In the genomic region with DNA sequence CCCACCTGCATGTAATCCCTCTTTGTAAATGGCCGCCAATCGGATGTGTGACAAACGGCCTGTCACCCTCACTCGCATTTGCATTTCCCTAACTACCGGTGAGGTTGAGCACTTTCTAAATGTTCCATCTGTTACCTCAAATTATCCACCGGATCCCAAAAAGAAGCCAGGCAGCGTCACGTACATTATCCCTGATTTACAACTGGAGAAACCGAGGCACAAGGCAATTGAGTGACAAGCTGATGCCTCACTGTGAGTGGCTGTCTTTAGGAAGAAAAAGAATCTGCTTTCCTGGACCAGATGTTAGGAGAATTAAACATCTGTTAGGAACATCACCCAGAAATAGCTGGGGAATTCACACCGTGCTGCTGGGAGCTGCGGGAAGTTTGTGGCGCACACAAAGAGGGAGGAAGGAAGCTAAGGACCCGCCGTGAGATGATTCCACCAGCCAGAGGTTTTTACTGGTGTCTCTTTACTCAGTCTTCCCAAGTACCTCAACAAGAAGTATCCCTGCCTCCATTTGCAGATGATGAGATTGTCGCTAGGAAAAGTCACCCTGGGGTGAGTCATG, we compare ENCODE assay signal across 21 mouse cellular contexts. TPM values are rescaled to one million over a fixed set of nuclear protein-coding genes. Genes with fewer than 3 reads are reported as not detected.
DNase-seq lines count a peak whose midpoint lies in the region; ATAC-seq and TF ChIP-seq lines count a peak whose summit lies in the region.
"Had no signal": no experiment of that assay in that cellular context is flagged by ENCODE, and none has a peak within 500 bp of the region (broad histone marks: within the 10 kb centered on the region; RNA-seq: fewer than 3 reads in every experiment).

No protein-coding gene starts in this region.

- no peak for TF ChIP-seq CTCF in left cerebral cortex, adult 2 months (IDR thresholded peaks at IDR 0.05)

- peaks cover 3% of the 10 kb centered on the region; the same call in 1 of the 2 replicates for H3K27me3 ChIP-seq in heart, embryonic 11.5 days (ENCODE audit: control insufficient read depth, insufficient read depth, low read length)
- H3K27me3 ChIP-seq: forebrain, embryonic 13.5 days; hindbrain, embryonic 15.5 days had no signal

- H3K9me3 ChIP-seq in heart, embryonic 11.5 days (replicated peaks; ENCODE audit: control insufficient read depth, low read length): no peaks in the 10 kb centered on the region
- H3K9me3 ChIP-seq: embryonic facial prominence, embryonic 13.5 days; forebrain, embryonic 13.5 days; hindbrain, embryonic 15.5 days had no signal

- intact Hi-C loops in left cerebral cortex, adult 2 months (cut with DNase I): no loop called here

- no peak overlapping the region for H3K4me2 ChIP-seq in heart, embryonic 11.5 days
- H3K4me2 ChIP-seq: embryonic facial prominence, embryonic 13.5 days; forebrain, embryonic 13.5 days; hindbrain, embryonic 15.5 days had no signal

- no peaks in the 10 kb centered on the region for H3K4me1 ChIP-seq in heart, embryonic 11.5 days (ENCODE audit: control insufficient read depth, insufficient read depth, low read length)
- H3K4me1 ChIP-seq: forebrain, embryonic 13.5 days; hindbrain, embryonic 15.5 days had no signal

- no peak for ATAC-seq in heart, embryonic 11.5 days (replicated peaks; ENCODE audit: insufficient number of reproducible peaks, low FRiP score, low TSS enrichment)
- ATAC-seq: activated CD4-positive, CD25-positive, alpha-beta regulatory T cell, adult 4 months; forebrain, embryonic 13.5 days; forebrain, postnatal 0 days; intestine, embryonic 16.5 days; Patski had no signal

- H3K27ac ChIP-seq in heart, embryonic 11.5 days (ENCODE audit: low read depth, low read length): no peak overlapping the region
- no peak overlapping the region for H3K27ac ChIP-seq in left cerebral cortex, adult 2 months
- H3K27ac ChIP-seq: embryonic facial prominence, embryonic 13.5 days; forebrain, embryonic 13.5 days; hindbrain, embryonic 15.5 days had no signal

- 37% methylated on average over 15 of the region's 15 CpGs for WGBS in heart, embryonic 11.5 days (ENCODE audit: insufficient replicate concordance)

- H3K4me3 ChIP-seq in heart, embryonic 11.5 days (ENCODE audit: low read depth, low read length): no peak overlapping the region
- no peak overlapping the region for H3K4me3 ChIP-seq in left cerebral cortex, adult 2 months
- H3K4me3 ChIP-seq: embryonic facial prominence, embryonic 13.5 days; forebrain, embryonic 13.5 days; hindbrain, embryonic 15.5 days had no signal

- no peak overlapping the region for H3K9ac ChIP-seq in heart, embryonic 11.5 days (ENCODE audit: low read depth, low read length)
- H3K9ac ChIP-seq: embryonic facial prominence, embryonic 13.5 days; forebrain, embryonic 13.5 days; forebrain, postnatal 0 days; hindbrain, embryonic 15.5 days had no signal

- no peaks in the 10 kb centered on the region for H3K36me3 ChIP-seq in heart, embryonic 11.5 days (ENCODE audit: control insufficient read depth, insufficient read depth, low read length)
- H3K36me3 ChIP-seq: embryonic facial prominence, embryonic 13.5 days; hindbrain, embryonic 15.5 days had no signal

- peak; percentile 23 for DNase-seq in gastrocnemius, postnatal 25 days
- DNase-seq in gastrocnemius, postnatal 4 days (ENCODE audit: low spot score in 2 of 2): no peak
- DNase-seq in heart, adult 8-10 months (ENCODE audit: low spot score): peak; percentile 66
- DNase-seq in heart, adult 9 months (ENCODE audit: low spot score in 2 of 2): peak; percentile 35 to 69
- peak; percentile 15 for DNase-seq in heart, postnatal 4 days
- no peak for DNase-seq in spleen, postnatal 36 days (ENCODE audit: low spot score in 2 of 2)
- no peak for DNase-seq in left cerebral cortex, adult 2 months (ENCODE audit: extremely low spot score in 1 of 2, low spot score in 2 of 2)
- DNase-seq: adrenal gland, postnatal 14 days; cerebellum, adult 18-20 months; cerebellum, adult 9-11 months; cerebellum, postnatal 36 days; forebrain, postnatal 0 days; kidney, adult 2 months had no signal

RNA-seq across cellular contexts. Expression of a gene that starts 36.8 kb away (rescaled TPM):
- 1 to 10 TPM; 2.2 to 3.8 TPM for total RNA-seq in gastrocnemius, postnatal 25 days (2021)
- total RNA-seq in gastrocnemius, postnatal 4 days (2021): 1 to 10 TPM; 2.3 to 2.9 TPM
- total RNA-seq in heart, adult 8-10 months (2022): 1 to 10 TPM; 5.5 to 7.6 (median 5.6) TPM
- polyA plus RNA-seq in heart, embryonic 11.5 days (2014; fragmentation: Nextera tagmentation; extraction: Ambion mirVana): 0.23 and 0.27 TPM in 2 replicates
- total RNA-seq in heart, postnatal 4 days (2021): 1 to 10 TPM; 4.0 to 4.4 TPM
- 1 to 10 TPM; 1.2 to 2.2 TPM for total RNA-seq in left cerebral cortex, adult 2 months (2021)
- total RNA-seq: granulocyte monocyte progenitor cell, adult 5-6 weeks had no signal

Comparison
In these comparisons a context has a peak if more than half of its experiments do, and no peak if none do; other contexts are left out.
1. DNase-seq: peak in gastrocnemius, postnatal 25 days (single experiment), heart, adult 8-10 months (single experiment), heart, adult 9 months (2 of 2) and heart, postnatal 4 days (single experiment); none in gastrocnemius, postnatal 4 days (0 of 2), spleen, postnatal 36 days (0 of 2) and left cerebral cortex, adult 2 months (0 of 2).